Mouse (Mus musculus) hindbrain, postnatal 0 days (tissue): Measurements from ENCODE around the gene Mapk1. TPM values are rescaled to one million over a fixed set of nuclear protein-coding genes. Genes with fewer than 3 reads are reported as not detected.

ENCODE experiments used
- ATAC-seq: fragments of 200-750 bp; cut with Nextera tagmentation; 2 replicates; pipeline ENCODE4 v1.8.0; 2017; ENCODE audit warnings: mild to moderate bottlenecking, moderate TSS enrichment, moderate library complexity
- DNase-seq: peaks from one replicate; pipeline ENCODE4 v3.0.0-alpha.2; 2015; ENCODE audit warnings: low spot score
- H3K27ac ChIP-seq: fragments of 300-500 bp; sonication (generic); 2 replicates; pipeline ENCODE4 v1.5.1; 2014; ENCODE audit warnings: mild to moderate bottlenecking
- H3K27me3 ChIP-seq: fragments of 300-500 bp; sonication (generic); 2 replicates; pipeline ENCODE4 v1.6.1; 2014; ENCODE audit warnings: low read length, mixed read lengths; ENCODE audit not compliant: insufficient read depth
- H3K36me3 ChIP-seq: fragments of 300-500 bp; sonication (generic); 2 replicates; pipeline ENCODE4 v1.6.1; 2014; ENCODE audit warnings: low read length, mixed read lengths; ENCODE audit not compliant: insufficient read depth
- H3K4me1 ChIP-seq: fragments of 300-500 bp; sonication (generic); 2 replicates; pipeline ENCODE4 v1.6.1; 2014; ENCODE audit warnings: antibody characterized with exemption, low read length, mixed read lengths; ENCODE audit not compliant: insufficient read depth
- H3K4me2 ChIP-seq: fragments of 300-500 bp; sonication (generic); 2 replicates; pipeline ENCODE4 v1.6.1; 2014; ENCODE audit warnings: low read depth, mild to moderate bottlenecking, low read length, moderate library complexity, mixed read lengths
- H3K4me3 ChIP-seq: fragments of 300-500 bp; sonication (generic); 2 replicates; pipeline ENCODE4 v1.5.1; 2014; ENCODE audit warnings: low read length
- H3K9ac ChIP-seq: fragments of 300-500 bp; sonication (generic); replicated peaks from 2 replicates; pipeline ENCODE4 v1.6.1; 2014; ENCODE audit warnings: mild to moderate bottlenecking, low read length, moderate library complexity, mixed read lengths
- H3K9me3 ChIP-seq: fragments of 300-500 bp; sonication (generic); 2 replicates; pipeline ENCODE4 v1.6.1; 2016; ENCODE audit warnings: low read length, mixed read lengths
- CTCF ChIP-seq: IDR thresholded peaks from 2 replicates; pipeline ENCODE4 v1.5.1; 2016; ENCODE audit warnings: antibody characterized with exemption, control low read depth, low read depth
- WGBS: fragments of 180-500 bp; shearing (Covaris S2); extraction: QIAGEN DNeasy Blood & Tissue Kit; methylation state at CpG from one replicate; pipeline ENCODE4 v1.1.7; 2014; 5-methylcytosine and 5-hydroxymethylcytosine counted together
- polyA plus RNA-seq: library from polyadenylated mRNA; unstranded; fragments of >200 nt; fragmentation: Nextera tagmentation; extraction: Ambion mirVana; gene quantifications from 2 replicates; pipeline ENCODE4 v1.2.1, GENCODE M21; 2015
- total RNA-seq: library from RNA; depleted of rRNA; stranded (reverse); fragments of >200 nt; gene quantifications from 2 replicates; pipeline ENCODE4 v1.2.3, GENCODE M21; 2014

Gene Mapk1
- total and polyA plus RNA-seq, 2 experiments from 2014 or later = 178 to 204 TPM

DNA sequence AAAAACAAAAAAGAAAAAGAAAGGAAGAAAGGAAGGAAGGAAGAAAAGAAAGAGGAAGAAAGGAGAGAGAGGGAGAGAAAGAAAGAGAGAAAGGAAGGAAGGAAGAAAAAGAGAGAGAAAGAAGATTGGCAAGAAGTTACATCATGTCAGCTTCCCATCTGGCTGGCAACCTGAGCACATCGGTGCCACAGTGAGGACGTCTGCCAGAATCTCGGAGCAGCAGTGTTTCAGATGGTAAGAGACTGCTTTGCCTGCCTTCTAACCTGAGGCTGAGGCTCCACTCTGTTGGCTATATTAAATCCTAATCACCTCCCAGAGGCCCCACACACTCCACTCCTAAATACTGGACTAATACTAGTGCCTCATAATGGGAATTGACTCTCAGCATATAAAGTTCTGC is 70.7 kb downstream of the Mapk1 start:
- H3K27ac ChIP-seq = peak overlapping the region; percentile 38
- H3K4me1 ChIP-seq = peaks cover 11% of the 10 kb centered on the region; the same call in 1 of the 2 replicates
- peak; percentile 21; the same call in 1 of the 2 replicates for ATAC-seq
- H3K9me3 ChIP-seq = no peaks in the 10 kb centered on the region
- no peak overlapping the region for H3K4me2 ChIP-seq
- H3K9ac ChIP-seq = no peak overlapping the region
- 25% methylated on average over 3 of the region's 3 CpGs for whole genome bisulfite sequencing
- TF ChIP-seq CTCF = no peak
- H3K27me3 ChIP-seq = no peaks in the 10 kb centered on the region
- H3K4me3 ChIP-seq = no peak overlapping the region
- DNase-seq = peak; percentile 58
- peaks cover under 1% of the 10 kb centered on the region; the same call in 1 of the 2 replicates for H3K36me3 ChIP-seq

DNA sequence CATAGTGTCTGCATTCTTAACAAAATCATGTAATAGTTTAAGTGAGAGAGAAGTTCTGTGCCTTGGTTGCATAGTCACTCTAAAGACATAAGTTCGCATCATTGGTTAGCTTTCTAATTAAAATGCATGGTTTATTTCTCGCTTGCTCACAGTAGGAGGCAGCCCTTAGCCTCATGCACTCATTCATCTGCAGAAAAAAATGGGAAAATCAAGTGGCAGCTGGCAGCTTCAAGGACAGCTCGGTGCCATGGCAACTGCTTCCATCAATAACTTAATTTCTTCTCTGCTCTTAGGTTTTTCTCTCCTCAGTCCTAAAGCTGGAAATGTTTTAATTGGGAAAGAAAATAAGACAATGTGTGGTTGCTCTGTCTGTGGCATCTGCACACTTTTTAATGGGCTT is 72.4 kb downstream of the Mapk1 start:
- ATAC-seq = peak; percentile 62
- H3K9me3 ChIP-seq = no peaks in the 10 kb centered on the region

DNA sequence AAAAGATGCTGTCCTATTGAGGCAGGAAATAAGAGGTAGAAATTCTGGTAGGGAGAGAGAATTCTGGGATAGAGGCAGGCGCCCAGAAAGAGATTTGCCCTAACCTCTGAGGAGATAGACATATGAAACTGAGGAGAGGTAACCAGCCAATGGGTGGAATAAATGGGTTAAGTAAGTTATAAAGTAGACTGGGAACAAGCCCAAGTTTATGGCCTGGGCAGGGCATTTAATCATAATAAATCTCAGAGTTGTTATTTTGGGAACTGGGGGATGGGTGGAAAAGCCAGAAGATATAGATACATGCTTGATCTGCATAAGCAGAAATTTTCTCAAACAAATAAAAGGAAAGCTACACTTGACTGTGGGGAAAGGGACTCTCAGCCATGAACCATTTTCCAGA is 79.2 kb downstream of the Mapk1 start:
- no peak overlapping the region for H3K9ac ChIP-seq
- H3K4me2 ChIP-seq = no peak overlapping the region
- DNase-seq (no peak), ATAC-seq (no peak)
- TF ChIP-seq CTCF = no peak
- no peak overlapping the region for H3K4me3 ChIP-seq
- H3K4me1 ChIP-seq = no peaks in the 10 kb centered on the region
- no peaks in the 10 kb centered on the region for H3K9me3 ChIP-seq
- WGBS = 61% methylated on average over 1 of the region's 1 CpGs
- no peaks in the 10 kb centered on the region for H3K36me3 ChIP-seq
- H3K27me3 ChIP-seq = no peaks in the 10 kb centered on the region
- H3K27ac ChIP-seq = no peak overlapping the region

More for the DNA sequence above, 72.4 kb downstream of the Mapk1 start:
- peak; percentile 62 for DNase-seq
- Histone ChIP-seq H3K27me3 (no peaks in the 10 kb centered on the region), H3K36me3 (no peaks in the 10 kb centered on the region), H3K4me1 (peaks cover 11% of the 10 kb centered on the region; the same call in 1 of the 2 replicates), H3K4me2 (no peak overlapping the region), H3K9ac (no peak overlapping the region), H3K4me3 (no peak overlapping the region), H3K27ac (no peak overlapping the region; the same call in 1 of the 2 replicates)
- TF ChIP-seq CTCF = no peak
- 24% methylated on average over 3 of the region's 3 CpGs for WGBS

DNA sequence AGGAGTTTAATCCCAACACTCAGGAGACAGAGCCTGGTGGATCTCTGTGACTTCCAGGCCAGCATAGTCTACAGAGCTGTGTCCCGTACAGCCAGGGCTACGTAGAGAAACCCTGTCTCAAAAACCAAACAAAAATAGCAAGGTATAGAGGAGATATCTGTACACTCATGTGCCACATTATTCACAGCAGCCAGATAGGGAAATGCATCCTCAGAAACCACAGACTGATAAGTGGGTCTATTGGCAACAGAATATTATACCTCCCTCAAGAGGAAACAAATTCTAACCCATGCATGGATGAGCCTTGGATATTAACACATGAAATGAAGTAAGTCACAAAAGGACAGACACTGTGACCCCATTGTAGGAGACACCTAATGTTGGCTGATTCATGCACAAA is 84.4 kb downstream of the Mapk1 start:
- TF ChIP-seq CTCF = no peak
- 83% methylated on average over 2 of the region's 2 CpGs for WGBS
- H3K9me3 ChIP-seq = no peaks in the 10 kb centered on the region
- H3K27me3 ChIP-seq = no peaks in the 10 kb centered on the region
- ATAC-seq (no peak), DNase-seq (no peak)
- no peak overlapping the region for H3K9ac ChIP-seq
- H3K36me3 ChIP-seq = no peaks in the 10 kb centered on the region
- no peaks in the 10 kb centered on the region for H3K4me1 ChIP-seq
- no peak overlapping the region for H3K4me2 ChIP-seq
- H3K27ac ChIP-seq = no peak overlapping the region
- H3K4me3 ChIP-seq = no peak overlapping the region

DNA sequence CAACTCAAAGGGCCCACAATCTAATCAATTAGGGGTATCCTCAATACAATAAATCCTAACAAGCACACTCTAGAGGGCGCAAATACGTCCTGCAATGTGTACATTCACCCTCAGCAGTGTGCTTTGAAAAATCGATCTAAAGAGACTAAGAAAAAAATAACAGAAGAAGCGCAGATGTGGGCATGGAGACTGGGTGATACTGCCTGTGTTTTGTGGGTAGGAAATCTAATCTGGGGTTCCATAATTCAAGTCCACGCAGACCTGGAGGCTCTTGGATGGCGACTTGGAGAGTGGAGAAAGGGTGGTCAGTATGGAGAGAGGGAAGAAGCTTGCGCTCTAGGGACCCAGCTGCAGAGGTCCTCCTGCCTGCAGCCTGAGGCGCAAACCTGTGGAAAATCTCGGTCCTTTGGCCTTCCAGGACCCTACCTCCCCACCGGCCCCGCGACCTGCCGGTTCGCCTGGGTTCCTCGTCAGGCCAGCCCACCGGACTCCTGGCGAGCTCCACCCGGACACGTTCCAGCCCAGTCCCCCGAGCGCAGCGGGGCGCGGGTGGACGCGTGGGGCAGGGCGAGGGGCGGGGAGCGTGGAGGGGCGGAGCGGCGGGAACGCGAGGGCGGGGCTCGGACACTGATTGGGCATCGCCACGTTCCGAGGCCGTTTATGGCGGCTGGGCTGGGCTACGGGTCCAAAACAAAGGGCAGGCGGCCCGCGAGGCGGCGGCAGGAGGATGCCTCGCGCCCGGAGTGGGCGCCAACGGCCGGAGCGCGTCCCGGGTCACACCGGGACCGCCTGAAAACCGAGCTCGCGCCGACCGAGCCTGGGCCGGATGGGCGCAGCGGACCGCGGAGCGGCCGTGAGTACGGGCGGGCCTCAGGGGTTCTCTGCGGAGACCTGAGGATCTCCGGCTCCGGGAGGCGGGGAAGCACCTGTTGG is 86.6 kb downstream of the Mapk1 start, which contains the start of gene Ypel1:
TSS of gene Ypel1 (plus strand) at position 186 of the 933 bp plus-strand sequence.
- H3K4me3 ChIP-seq = peak within 1 kb of the TSS; percentile 84
- H3K4me1 ChIP-seq = no peaks in the 10 kb centered on the region
- no peaks in the 10 kb centered on the region for H3K27me3 ChIP-seq
- DNase-seq = peak; percentile 92
- H3K9me3 ChIP-seq = no peaks in the 10 kb centered on the region
- H3K9ac ChIP-seq = peak within 1 kb of the TSS; percentile 74
- peak; percentile 94 for ATAC-seq
- peak within 1 kb of the TSS; percentile 74 for H3K4me2 ChIP-seq
- peaks cover 4% of the 10 kb centered on the region; the same call in 1 of the 2 replicates for H3K36me3 ChIP-seq
- peak within 1 kb of the TSS; percentile 84 for H3K27ac ChIP-seq
- under 1% methylated on average over 68 of the region's 76 CpGs for WGBS
- TF ChIP-seq CTCF = peak; percentile 57

DNA sequence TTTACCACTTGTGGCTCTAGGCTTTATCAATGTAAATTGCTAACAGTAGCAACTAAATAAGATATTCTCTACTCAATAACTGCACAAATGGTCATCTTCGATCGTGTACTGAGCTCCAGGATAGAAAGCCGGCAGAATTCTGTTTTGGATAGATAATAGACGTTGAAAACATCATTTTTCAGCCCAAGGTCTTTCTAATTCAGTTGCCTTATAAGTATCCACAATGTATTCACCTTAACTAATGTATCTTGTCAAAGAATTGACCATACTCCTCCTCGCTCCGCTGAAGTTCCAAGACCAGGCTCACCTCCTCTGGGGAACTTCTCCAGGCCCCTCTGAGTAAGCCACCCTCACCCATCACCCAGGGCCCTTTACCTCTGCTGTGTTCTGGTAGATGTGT is 87.5 kb downstream of the Mapk1 start:
- TF ChIP-seq CTCF = no peak
- H3K27ac ChIP-seq = no peak overlapping the region
- no peaks in the 10 kb centered on the region for H3K9me3 ChIP-seq
- peak overlapping the region; percentile 74 for H3K9ac ChIP-seq
- H3K36me3 ChIP-seq = peaks cover 7% of the 10 kb centered on the region; the same call in 1 of the 2 replicates
- no peaks in the 10 kb centered on the region for H3K4me1 ChIP-seq
- 40% methylated on average over 6 of the region's 6 CpGs for WGBS
- H3K4me3 ChIP-seq = peak overlapping the region; percentile 84
- peak overlapping the region; percentile 74 for H3K4me2 ChIP-seq
- ATAC-seq (no peak), DNase-seq (no peak)
- H3K27me3 ChIP-seq = no peaks in the 10 kb centered on the region

DNA sequence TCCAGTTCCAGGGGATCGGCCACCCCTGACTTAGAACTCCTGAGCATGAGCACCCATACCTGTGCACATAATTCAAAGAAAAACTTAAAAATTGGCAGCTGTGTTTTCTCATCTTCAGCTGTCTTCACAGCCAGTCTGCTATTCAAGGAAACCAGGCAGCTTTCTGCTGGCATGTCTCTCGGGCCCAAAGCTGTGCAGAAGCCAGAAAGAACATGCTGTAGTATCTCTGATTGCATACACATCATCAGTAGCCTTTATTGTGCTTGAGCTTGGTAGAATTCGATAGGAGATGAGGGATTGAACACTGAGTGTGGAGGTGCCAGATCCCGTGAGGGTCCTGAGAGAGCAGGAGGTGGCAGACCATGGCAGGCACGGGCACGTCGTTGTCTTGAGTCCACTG is 89.8 kb downstream of the Mapk1 start:
- Histone ChIP-seq H3K27ac (no peak overlapping the region), H3K27me3 (no peaks in the 10 kb centered on the region), H3K9ac (no peak overlapping the region), H3K4me3 (no peak overlapping the region), H3K36me3 (peaks cover 7% of the 10 kb centered on the region; the same call in 1 of the 2 replicates), H3K4me2 (no peak overlapping the region), H3K9me3 (no peaks in the 10 kb centered on the region), H3K4me1 (no peaks in the 10 kb centered on the region)
- ATAC-seq = no peak
- no peak for TF ChIP-seq CTCF
- 90% methylated on average over 7 of the region's 7 CpGs for WGBS
- no peak for DNase-seq
